Mouse (Mus musculus): ENCODE data around the gene Gm21887. TPM values are rescaled to one million over a fixed set of nuclear protein-coding genes. Genes with fewer than 3 reads are reported as not detected.
"Not testable (repeated sequence)": the region's sequence is repeated elsewhere in the genome, so short reads cannot be mapped to it uniquely, and the experiment has no call there.

Gm21887 gene
- total RNA-seq, 2 experiments from 2014 or later, result 193 to 282 TPM

- intact Hi-C loops (cut with DNase I), result not testable (repeated sequence)
These were observed 26.7 kb upstream of the Gm21887 start for GRCm38 (mm10) chrX:169982606-169983400.

GRCm38 (mm10) chrX:169983401-169984165 lies 25.9 kb upstream of the Gm21887 start:
- intact Hi-C loops (cut with DNase I); DNase-seq (ENCODE audit: low spot score in 2 of 2): not testable (repeated sequence)

More at GRCm38 (mm10) chrX:169982606-169983400, 26.7 kb upstream of the Gm21887 start:
- DNase-seq (ENCODE audit: low spot score in 2 of 2), result peak in 1 of 2 experiments; percentile 17

- intact Hi-C loops (cut with DNase I); DNase-seq (ENCODE audit: low spot score in 2 of 2): not testable (repeated sequence)
These were observed 25.1 kb upstream of the Gm21887 start for GRCm38 (mm10) chrX:169984331-169984730.

- DNase-seq (ENCODE audit: low spot score in 2 of 2); intact Hi-C loops (cut with DNase I): not testable (repeated sequence)
These were observed 24.6 kb upstream of the Gm21887 start for GRCm38 (mm10) chrX:169984853-169985252.

GRCm38 (mm10) chrX:169985796-169986195 lies 23.7 kb upstream of the Gm21887 start:
- intact Hi-C loops (cut with DNase I), result loop anchor here (1.0 kb wide), 1 partner anchor 69 kb away; no protein-coding TSS in a partner anchor
- peak in 1 of 2 experiments; percentile 60 for DNase-seq (ENCODE audit: low spot score in 2 of 2)

- intact Hi-C loops (cut with DNase I), result loop anchor here (1.0 kb wide), 1 partner anchor 70 kb away; no protein-coding TSS in a partner anchor
- peak; percentile 88 to 92 for DNase-seq (ENCODE audit: low spot score in 2 of 2)
These were observed 22.7 kb upstream of the Gm21887 start for GRCm38 (mm10) chrX:169986519-169987367.

- intact Hi-C loops (cut with DNase I), result not testable (repeated sequence)
- peak in 1 of 2 experiments; percentile 71 for DNase-seq (ENCODE audit: low spot score in 2 of 2)
These were observed 22.1 kb upstream of the Gm21887 start for GRCm38 (mm10) chrX:169987368-169987837.

GRCm38 (mm10) chrX:169988571-169989218 lies 20.8 kb upstream of the Gm21887 start:
- DNase-seq (ENCODE audit: low spot score in 2 of 2), result peak in 1 of 2 experiments; percentile 58
- intact Hi-C loops (cut with DNase I), result not testable (repeated sequence)

GRCm38 (mm10) chrX:169989219-169989595 lies 20.3 kb upstream of the Gm21887 start:
- DNase-seq (ENCODE audit: low spot score in 2 of 2); intact Hi-C loops (cut with DNase I): not testable (repeated sequence)

- peak; percentile 88 to 90 for DNase-seq (ENCODE audit: low spot score in 2 of 2)
- intact Hi-C loops (cut with DNase I), result loop anchor here (1.0 kb wide), 1 partner anchor 9 kb away; no protein-coding TSS in a partner anchor
These were observed 19.5 kb upstream of the Gm21887 start for GRCm38 (mm10) chrX:169989691-169990631.

- peak; percentile 90 to 99 for DNase-seq (ENCODE audit: low spot score in 2 of 2)
- intact Hi-C loops (cut with DNase I), result not testable (repeated sequence)
These were observed 18.2 kb upstream of the Gm21887 start for GRCm38 (mm10) chrX:169991128-169991873.

- intact Hi-C loops (cut with DNase I); DNase-seq (ENCODE audit: low spot score in 2 of 2): not testable (repeated sequence)
These were observed 17.2 kb upstream of the Gm21887 start for GRCm38 (mm10) chrX:169992086-169992930.

- intact Hi-C loops (cut with DNase I); DNase-seq (ENCODE audit: low spot score in 2 of 2): not testable (repeated sequence)
These were observed 16.4 kb upstream of the Gm21887 start for GRCm38 (mm10) chrX:169992951-169993547.

- DNase-seq (ENCODE audit: low spot score in 2 of 2), result peak in 1 of 2 experiments; percentile 59
- intact Hi-C loops (cut with DNase I), result not testable (repeated sequence)
These were observed 15.2 kb upstream of the Gm21887 start for GRCm38 (mm10) chrX:169994011-169994865.

Measured in left cerebral cortex, postnatal 14 days (tissue).